Mouse (Mus musculus) spleen, adult 18-20 months (tissue): ENCODE data around the gene Patj.

Experiments
- DNase-seq, 2 experiments: peaks; one replicate each; pipeline ENCODE4 v3.0.0; 2022; ENCODE audit warnings: mixed read lengths in 2 of 2

Gene Patj

DNA sequence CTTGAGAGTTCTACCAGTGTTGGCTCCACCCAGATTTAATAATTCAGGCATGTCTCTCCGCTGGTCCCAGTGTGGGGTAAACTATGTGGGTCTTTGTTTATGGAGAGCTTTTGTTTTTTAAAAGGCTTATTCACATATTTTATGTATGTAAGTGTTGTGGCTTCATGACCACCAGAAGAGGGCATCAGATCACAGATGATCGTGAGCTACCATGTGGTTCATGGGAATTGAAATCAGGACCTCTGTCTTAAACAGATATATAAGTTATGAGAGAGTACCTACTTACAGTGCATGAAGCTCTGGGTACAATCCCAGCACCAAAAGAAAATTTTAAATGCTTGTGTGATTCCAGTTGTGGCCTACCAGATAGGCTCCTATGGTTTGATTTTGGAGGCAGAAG, 344.2 kb downstream of the Patj start:
- no peak for DNase-seq

DNA sequence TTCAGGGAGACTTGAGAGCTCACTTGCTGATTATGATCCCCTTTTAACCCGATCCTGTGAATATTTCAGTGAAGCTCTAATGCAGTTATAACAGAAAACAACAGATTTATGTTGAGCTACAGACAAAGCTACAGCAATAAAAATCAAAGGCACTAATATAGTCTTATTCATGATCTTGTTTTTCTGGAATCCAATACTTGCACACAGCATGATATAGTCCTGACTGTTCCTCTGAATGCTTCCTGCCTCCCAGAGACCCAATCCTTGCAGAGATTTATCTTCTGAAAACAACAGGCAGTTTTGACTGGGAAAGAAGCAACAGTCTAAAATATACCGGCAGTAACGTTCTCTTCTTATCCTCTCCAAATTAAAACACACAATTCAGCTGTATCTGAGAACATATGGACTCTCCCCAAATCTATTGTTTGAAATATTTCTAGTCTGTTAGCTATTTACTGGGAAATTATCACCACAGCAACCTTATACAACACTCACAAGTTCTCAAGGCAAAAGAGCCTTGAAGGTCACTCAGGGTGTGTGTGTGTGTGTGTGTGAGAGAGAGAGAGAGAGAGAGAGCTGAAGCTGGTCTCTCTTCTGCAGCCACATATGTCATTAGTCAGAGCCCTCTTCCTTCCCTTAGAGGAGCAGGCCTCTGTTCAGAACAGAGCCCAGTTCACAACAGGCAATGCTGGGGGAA, 347.8 kb downstream of the Patj start:
- no peak for DNase-seq

DNA sequence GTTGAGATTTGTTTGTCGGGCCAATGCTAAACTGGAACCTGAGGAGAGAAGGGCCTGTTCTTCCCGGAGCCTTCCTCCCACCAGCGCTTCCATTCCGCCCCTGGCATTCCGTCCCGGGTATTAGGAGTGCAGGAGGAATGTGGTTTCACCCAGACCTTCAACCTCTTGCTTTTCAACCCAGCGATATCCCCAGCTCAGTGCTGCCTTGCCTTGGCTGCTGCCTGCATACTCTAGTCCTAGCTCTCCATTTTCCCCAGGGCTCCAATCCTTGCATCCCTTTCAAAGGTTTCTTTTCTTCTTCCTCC, 348.3 kb downstream of the Patj start:
- DNase-seq = no peak

DNA sequence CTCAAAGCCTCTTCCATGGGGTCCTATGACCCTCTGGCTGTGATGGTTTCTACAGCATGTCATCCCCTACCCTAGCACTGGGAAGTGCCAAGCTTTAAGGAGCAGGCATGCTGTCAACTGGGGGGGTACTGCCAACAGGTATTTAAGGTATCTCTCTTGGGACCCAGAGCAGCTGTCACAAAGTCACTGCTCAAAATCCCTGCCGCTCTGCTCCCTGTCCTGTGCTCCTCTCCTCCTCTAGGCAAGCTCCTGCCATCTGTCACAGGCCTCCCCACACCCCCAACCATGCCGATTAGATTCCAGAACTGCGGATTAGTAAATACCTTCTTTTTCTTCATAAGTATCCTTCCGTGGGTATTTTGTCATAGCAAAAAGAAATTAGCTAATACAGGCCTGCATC, 358.9 kb downstream of the Patj start:
- DNase-seq = no peak

DNA sequence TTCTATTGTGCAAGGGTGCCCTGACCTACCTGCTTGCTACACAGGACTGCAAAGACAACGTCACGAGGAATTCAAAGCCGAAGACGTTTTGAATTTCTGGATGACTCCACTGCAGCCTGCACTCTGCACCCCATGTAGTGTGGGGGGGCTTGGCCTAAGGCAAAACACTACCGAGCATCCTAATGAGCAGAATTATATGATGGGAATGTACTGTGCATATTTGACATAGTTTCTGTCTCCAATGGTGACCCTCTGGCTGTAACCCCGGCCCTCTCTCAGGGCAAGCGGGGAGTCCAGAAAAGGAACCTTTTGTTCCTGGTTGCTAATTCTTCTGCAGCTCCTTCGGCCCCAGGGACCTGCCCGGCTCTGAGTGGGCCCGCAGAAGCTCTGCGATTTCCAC, 360.6 kb downstream of the Patj start:
- DNase-seq = no peak

DNA sequence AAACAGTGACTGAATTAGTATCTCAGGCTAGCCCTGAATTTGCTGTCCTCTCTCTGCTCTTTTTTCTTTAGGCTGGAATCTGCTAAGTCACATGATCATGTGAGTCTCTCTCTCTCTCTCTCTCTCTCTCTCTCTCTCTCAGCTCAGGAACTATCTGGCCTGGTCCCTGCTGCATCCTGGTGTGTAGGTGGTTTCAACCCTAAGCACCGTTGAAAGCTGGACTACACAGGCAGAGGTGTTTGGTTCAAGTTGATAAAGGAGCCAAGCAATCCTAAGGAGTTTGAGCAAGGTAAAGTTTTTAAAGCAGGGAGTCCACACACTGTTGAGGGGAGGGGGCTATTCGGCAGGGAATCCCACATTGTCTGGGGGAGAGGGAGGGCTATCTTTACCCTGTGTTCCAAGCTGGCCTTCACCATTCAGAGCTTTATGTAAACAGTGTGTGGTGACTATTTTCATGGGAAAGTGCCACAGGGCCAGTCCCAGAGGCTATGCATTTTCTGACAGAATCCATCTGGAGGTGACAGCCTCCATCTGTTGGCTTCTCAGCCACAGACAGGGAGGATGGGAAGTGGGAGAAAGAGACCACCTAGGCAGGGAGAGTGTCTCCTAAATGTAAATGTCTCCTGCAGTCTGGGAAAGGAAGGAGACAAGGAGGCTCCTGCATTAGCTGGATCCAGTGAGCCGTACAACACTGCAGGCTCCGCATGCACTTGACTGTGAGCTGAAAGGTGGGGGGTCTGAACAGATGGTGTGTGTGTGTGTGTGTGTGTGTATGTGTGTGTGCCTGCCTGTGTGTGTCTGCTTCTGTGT, 362.6 kb downstream of the Patj start:
- DNase-seq = no peak

DNA sequence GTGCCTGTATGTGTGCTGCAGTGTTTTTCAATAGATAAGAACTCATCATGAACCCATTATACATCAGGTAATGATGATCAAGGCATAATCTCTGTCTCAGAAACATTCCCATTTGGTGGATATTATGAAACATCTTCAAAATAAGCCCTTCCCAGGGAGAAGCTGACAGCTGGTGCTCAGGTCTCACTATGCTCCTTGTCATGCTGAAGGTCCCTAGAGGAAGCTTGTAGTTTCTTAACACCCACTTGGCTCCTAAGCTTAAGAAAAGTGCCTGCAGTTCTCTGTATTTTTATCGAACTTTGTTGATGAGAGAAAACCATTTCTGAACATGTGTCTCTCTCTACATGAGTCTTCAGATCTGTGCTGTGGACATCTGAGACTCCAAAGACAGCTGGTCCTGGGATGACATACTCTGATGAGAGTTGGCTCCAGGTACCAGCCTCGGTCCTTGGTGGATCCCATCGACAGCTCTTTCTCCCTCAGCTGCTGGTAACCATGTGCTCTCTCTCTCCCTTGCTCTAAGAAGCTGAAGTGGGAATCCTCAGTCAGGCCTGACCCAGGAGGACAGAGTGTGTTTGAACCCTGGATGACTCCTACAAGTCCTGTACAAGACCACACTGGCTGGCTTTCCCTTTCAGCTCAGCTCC, 363.4 kb downstream of the Patj start:
- DNase-seq = no peak

DNA sequence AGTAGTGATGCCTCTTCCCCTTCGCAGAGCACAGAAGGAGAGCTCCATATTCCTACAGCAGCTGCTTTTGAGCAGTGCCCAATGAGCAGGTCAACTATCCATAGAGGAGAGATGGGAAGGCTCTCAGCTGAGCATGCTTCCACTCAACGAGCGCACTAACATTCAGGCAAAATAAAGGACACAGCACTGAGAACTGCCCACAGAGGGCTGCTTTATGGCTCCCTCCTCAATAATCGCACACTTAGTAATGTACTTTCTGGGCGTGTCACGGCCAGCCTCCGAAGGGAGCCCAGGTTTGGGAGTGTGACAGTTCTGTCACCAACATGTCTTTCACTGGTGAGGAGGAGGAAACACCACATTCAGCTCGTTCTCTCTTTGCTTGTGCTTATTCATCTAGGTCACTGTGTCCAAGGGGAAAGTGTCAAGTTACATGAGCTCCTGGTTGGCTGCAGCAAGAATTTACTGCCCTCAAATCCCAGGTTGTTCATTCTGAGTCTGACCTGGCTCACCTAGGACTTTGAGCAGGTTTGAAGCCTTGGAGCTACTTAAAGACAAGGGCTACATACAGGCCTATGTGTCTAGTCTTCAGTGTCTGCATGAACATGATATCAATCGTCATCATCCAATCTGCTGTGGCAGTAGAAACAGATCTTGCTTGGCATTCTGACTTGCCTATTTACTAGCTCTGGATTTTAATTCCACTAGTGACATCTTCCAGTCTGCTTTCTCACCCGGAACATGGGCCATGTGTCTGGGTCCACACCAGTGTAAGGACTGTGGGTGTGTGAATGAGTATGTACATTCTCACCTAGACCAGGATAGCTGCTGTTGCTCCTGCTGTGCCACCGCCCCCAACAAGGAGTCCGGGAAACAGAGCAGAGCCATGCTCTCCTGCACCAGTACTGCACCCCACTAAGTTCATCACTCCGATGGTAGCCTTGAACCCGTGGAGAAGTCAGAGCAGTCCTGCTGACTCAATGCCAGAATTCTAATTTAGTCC, 371.8 kb downstream of the Patj start:
- DNase-seq = no peak
